Mouse (Mus musculus) stomach, postnatal 0 days (tissue): ENCODE data around the gene Vapa. TPM values are rescaled to one million over a fixed set of nuclear protein-coding genes. Genes with fewer than 3 reads are reported as not detected.

Experiments
- ATAC-seq: fragments of 200-750 bp; cut with Nextera tagmentation; 2 replicates; pipeline ENCODE4 v1.8.0; 2017; ENCODE audit not compliant: low FRiP score, low TSS enrichment
- DNase-seq: peaks from one replicate; pipeline ENCODE4 v3.0.0-alpha.2; 2016; ENCODE audit warnings: low spot score
- H3K27ac ChIP-seq: fragments of 300-500 bp; sonication (generic); replicated peaks from 2 replicates; pipeline ENCODE4 v1.5.1; 2014; ENCODE audit warnings: mild to moderate bottlenecking, control low read depth
- H3K27me3 ChIP-seq: fragments of 300-500 bp; sonication (generic); 2 replicates; pipeline ENCODE4 v1.6.1; 2014; ENCODE audit warnings: low read length; ENCODE audit not compliant: control insufficient read depth, insufficient read depth
- H3K36me3 ChIP-seq: fragments of 300-500 bp; sonication (generic); 2 replicates; pipeline ENCODE4 v1.6.1; 2014; ENCODE audit warnings: low read length, mixed read lengths; ENCODE audit not compliant: control insufficient read depth, insufficient read depth
- H3K4me1 ChIP-seq: fragments of 300-500 bp; sonication (generic); replicated peaks from 2 replicates; pipeline ENCODE4 v1.6.1; 2014; ENCODE audit warnings: antibody characterized with exemption; ENCODE audit not compliant: control insufficient read depth, insufficient read depth
- H3K4me2 ChIP-seq: fragments of 300-500 bp; sonication (generic); replicated peaks from 2 replicates; pipeline ENCODE4 v1.6.1; 2014; ENCODE audit warnings: low read depth, mild to moderate bottlenecking, control low read depth, moderate library complexity
- H3K4me3 ChIP-seq: fragments of 300-500 bp; sonication (generic); 2 replicates; pipeline ENCODE4 v1.5.1; 2014; ENCODE audit warnings: low read depth, low read length, control low read depth
- H3K9ac ChIP-seq: fragments of 300-500 bp; sonication (generic); 2 replicates; pipeline ENCODE4 v1.6.1; 2014; ENCODE audit warnings: mild to moderate bottlenecking, low read length, control low read depth, mixed read lengths
- H3K9me3 ChIP-seq: fragments of 300-500 bp; sonication (generic); 2 replicates; pipeline ENCODE4 v1.6.1; 2016; ENCODE audit warnings: low read length; ENCODE audit not compliant: control insufficient read depth
- CTCF ChIP-seq: IDR thresholded peaks from 2 replicates; pipeline ENCODE4 v1.5.1; 2016; ENCODE audit warnings: antibody characterized with exemption, low read depth, mild to moderate bottlenecking, moderate library complexity
- EP300 ChIP-seq: optimal IDR thresholded peaks from 2 replicates; pipeline ENCODE3; 2016; ENCODE audit warnings: antibody characterized with exemption
- WGBS: fragments of 180-500 bp; shearing (Covaris S2); extraction: QIAGEN DNeasy Blood & Tissue Kit; methylation state at CpG from one replicate; pipeline ENCODE4 v1.1.7; 2014; 5-methylcytosine and 5-hydroxymethylcytosine counted together
- polyA plus RNA-seq: library from polyadenylated mRNA; unstranded; fragments of >200 nt; fragmentation: Nextera tagmentation; extraction: Ambion mirVana; gene quantifications from 2 replicates; pipeline ENCODE4 v1.2.1, GENCODE M21; 2015

The Vapa gene
- polyA plus RNA-seq, 1 experiment from 2014 or later: 203 TPM

DNA sequence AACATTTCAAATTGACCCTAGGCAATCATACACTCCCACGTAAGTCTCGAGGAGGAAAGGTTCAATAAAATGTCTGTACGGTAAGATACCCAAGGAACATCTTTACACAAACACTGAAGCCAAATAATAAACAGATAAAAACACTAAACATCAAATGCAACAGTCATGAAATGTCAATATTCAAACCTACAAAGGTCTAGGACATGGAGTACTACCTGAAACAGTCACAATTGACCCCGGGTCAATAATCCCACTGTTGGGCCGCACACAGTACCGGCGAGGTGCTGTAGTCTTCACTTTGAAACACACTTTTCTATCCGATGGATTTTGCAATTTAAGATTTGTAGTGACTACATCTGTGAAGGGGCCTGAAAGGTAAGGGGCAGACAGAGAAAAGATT is 18.7 kb downstream of the Vapa start:
- Histone ChIP-seq H3K9me3 (no peaks in the 10 kb centered on the region), H3K27ac (no peak overlapping the region), H3K9ac (no peak overlapping the region), H3K4me1 (no peaks in the 10 kb centered on the region; the same call in 1 of the 2 replicates), H3K36me3 (peaks cover 3% of the 10 kb centered on the region; the same call in 1 of the 2 replicates), H3K4me3 (no peak overlapping the region), H3K4me2 (no peak overlapping the region), H3K27me3 (no peaks in the 10 kb centered on the region)
- 86% methylated on average over 8 of the region's 8 CpGs for WGBS
- DNase-seq (no peak), ATAC-seq (no peak)
- TF ChIP-seq EP300 (no peak), CTCF (no peak)

DNA sequence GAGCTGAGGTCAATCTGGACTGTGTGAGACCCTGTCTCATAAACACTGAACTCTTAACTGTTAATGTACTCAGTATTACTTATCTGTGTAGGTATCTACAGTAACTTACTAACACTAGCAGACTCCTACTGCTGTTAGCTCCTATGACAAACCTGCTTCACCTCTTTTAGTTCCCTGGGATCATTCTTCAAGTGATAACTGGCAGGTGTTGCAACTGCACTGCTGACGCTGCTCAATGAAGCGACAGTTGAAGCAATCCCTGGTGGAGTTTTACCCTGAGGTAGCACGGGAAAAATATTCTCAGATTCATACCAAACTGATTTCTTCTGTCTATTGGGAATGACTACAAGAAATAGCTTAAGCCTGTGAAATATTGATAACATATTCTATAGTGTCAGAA is 26.5 kb downstream of the Vapa start:
- Histone ChIP-seq H3K9me3 (no peaks in the 10 kb centered on the region), H3K27me3 (no peaks in the 10 kb centered on the region), H3K36me3 (peaks cover under 1% of the 10 kb centered on the region), H3K4me2 (no peak overlapping the region), H3K4me3 (no peak overlapping the region), H3K4me1 (no peaks in the 10 kb centered on the region), H3K27ac (no peak overlapping the region), H3K9ac (no peak overlapping the region)
- DNase-seq: no peak
- 72% methylated on average over 3 of the region's 3 CpGs for WGBS
- no peak for ATAC-seq
- TF ChIP-seq EP300: no peak
- no peak for TF ChIP-seq CTCF

DNA sequence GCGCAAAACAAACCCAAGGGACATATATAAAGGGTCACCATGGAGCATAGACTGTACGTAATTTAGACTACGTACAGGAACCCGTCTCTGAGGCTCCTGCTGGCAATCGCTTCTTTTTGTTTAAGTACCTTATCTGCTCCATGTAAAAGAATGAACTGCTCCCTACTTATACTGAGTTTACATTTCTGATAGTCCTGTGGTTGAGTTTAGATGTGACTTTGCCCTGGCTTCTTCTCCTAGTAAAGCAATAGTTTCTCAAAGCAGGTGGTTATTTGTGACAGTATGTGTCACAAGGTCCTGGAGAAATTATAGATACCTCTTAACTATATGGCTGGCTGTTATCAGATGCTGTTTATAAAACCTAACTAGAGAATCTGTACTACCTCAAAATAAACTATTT is 31.9 kb downstream of the Vapa start:
- WGBS: 77% methylated on average over 5 of the region's 5 CpGs

DNA sequence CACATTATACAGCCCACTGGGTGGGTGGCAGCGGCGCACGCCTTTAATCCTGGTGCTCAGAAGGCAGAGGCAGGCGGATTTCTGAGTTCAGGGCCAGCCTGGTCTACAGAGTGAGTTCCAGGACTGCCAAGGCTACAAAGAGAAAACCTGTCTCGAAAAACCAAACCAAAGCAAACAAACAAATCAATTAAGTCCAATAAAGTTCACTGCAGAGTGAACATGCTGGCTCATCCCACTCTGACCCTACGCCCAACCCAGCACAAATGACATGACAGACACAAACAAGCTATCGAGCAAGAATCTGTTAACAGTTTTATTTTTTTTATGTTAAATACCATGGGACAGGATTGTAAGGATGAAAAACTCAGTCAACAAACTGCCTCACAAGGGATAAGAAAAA is 33.6 kb downstream of the Vapa start:
- Histone ChIP-seq H3K4me1 (no peaks in the 10 kb centered on the region), H3K9ac (no peak overlapping the region), H3K4me2 (no peak overlapping the region), H3K27me3 (no peaks in the 10 kb centered on the region), H3K4me3 (no peak overlapping the region), H3K36me3 (peaks cover 8% of the 10 kb centered on the region), H3K9me3 (no peaks in the 10 kb centered on the region), H3K27ac (no peak overlapping the region)
- DNase-seq: no peak
- TF ChIP-seq CTCF (no peak), EP300 (no peak)
- no peak for ATAC-seq
- WGBS: 95% methylated on average over 7 of the region's 7 CpGs

More for the DNA sequence above, 31.9 kb downstream of the Vapa start:
- no peaks in the 10 kb centered on the region for H3K4me1 ChIP-seq
- H3K4me3 ChIP-seq: no peak overlapping the region
- no peaks in the 10 kb centered on the region for H3K9me3 ChIP-seq
- no peak overlapping the region for H3K4me2 ChIP-seq
- TF ChIP-seq CTCF (no peak), EP300 (no peak)
- H3K27me3 ChIP-seq: no peaks in the 10 kb centered on the region
- ATAC-seq (peak; percentile 78), DNase-seq (no peak)
- H3K27ac ChIP-seq: no peak overlapping the region
- H3K36me3 ChIP-seq: peaks cover 8% of the 10 kb centered on the region
- no peak overlapping the region for H3K9ac ChIP-seq

DNA sequence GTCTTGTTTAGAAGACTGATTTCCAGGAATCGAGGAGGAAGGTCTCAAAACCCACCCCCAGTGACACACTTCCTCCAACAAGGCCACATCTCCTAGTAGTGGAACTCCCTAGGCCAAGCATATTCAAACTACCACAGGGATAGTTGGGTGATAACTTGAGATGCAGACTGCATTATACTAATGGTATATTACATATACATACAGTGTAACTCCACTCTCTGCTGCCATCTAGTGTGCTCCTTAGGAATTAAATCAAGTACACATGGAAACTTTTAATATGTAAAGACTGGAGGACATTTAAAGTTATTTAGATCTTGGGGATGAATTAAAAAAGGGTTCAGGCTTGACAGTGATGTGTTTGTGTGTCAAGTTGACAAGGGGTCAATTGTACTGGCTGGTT is 38.0 kb downstream of the Vapa start:
- WGBS: 81% methylated on average over 1 of the region's 1 CpGs
- Histone ChIP-seq H3K9ac (no peak overlapping the region), H3K9me3 (no peaks in the 10 kb centered on the region), H3K4me3 (no peak overlapping the region), H3K27me3 (no peaks in the 10 kb centered on the region), H3K36me3 (peaks cover 3% of the 10 kb centered on the region; the same call in 1 of the 2 replicates), H3K4me1 (no peaks in the 10 kb centered on the region), H3K4me2 (no peak overlapping the region), H3K27ac (no peak overlapping the region)
- DNase-seq (no peak), ATAC-seq (0 out of 2 replicates have a peak, but pooled peaks have one; percentile 27)
- TF ChIP-seq EP300 (no peak), CTCF (peak; percentile 74)

DNA sequence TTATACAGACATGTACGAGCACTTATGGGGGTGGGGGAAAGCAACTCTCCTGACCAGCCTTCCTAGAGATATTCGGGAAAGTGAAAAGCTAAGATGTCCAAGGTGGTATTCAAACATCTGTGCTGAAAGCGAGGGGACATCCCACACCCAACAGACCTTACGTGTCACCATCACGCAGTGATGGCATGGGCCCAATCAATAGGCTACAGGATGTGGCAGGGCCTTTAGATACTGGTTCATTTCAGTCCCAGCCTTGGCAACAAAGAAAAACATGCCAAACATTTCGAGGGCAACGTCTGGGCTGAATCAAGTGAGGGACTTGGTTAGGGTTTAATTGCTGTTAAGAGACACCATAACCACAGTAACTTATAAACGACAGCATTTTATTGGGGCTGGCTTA is 38.5 kb downstream of the Vapa start:
- DNase-seq (no peak), ATAC-seq (0 out of 2 replicates have a peak, but pooled peaks have one; percentile 34)
- Histone ChIP-seq H3K4me1 (no peaks in the 10 kb centered on the region), H3K27me3 (no peaks in the 10 kb centered on the region), H3K36me3 (peaks cover 3% of the 10 kb centered on the region; the same call in 1 of the 2 replicates), H3K27ac (no peak overlapping the region), H3K4me3 (no peak overlapping the region), H3K4me2 (no peak overlapping the region), H3K9me3 (no peaks in the 10 kb centered on the region), H3K9ac (no peak overlapping the region)
- TF ChIP-seq EP300: no peak
- TF ChIP-seq CTCF: no peak
- WGBS: 75% methylated on average over 8 of the region's 8 CpGs
